ENCODE assay signal across 7 mouse cellular contexts in the genomic region with DNA sequence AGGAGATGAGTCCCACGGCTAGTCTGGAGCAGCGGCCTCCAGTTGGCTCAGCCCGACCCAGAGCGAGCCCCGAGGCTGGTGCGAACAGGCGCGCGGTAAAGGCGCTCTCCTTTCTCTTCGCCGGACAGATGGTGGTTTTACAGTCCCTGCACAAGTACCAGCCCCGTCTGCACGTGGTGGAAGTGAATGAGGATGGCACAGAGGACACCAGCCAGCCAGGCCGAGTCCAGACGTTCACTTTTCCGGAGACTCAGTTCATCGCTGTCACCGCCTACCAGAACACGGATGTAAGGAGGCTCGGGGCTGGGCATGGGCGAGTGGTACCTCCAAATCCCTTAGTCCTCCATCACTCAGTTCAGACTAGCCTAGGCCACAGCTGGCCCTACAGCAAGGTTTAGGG. TPM values are rescaled to one million over a fixed set of nuclear protein-coding genes. Genes with fewer than 3 reads are reported as not detected.
DNase-seq lines count a peak whose midpoint lies in the region; ATAC-seq and TF ChIP-seq lines count a peak whose summit lies in the region.

No protein-coding gene starts in this region.

- no peaks in the 10 kb centered on the region; the same call in 1 of the 2 replicates for H3K4me1 ChIP-seq in bone marrow macrophage, adult 2 months (ENCODE audit: control insufficient read depth, insufficient read depth, low read length)
- H3K4me1 ChIP-seq in embryonic facial prominence, embryonic 11.5 days (ENCODE audit: control insufficient read depth, insufficient read depth, low read length), result peaks cover 3% of the 10 kb centered on the region; the same call in 1 of the 2 replicates
- H3K4me1 ChIP-seq in intestine, embryonic 15.5 days (replicated peaks), result peaks cover 29% of the 10 kb centered on the region
- H3K4me1 ChIP-seq in midbrain, embryonic 16.5 days (ENCODE audit: control insufficient read depth, insufficient read depth, low read length), result peaks cover 18% of the 10 kb centered on the region

- peak; percentile 22 to 38 for DNase-seq in left cerebral cortex, adult 2 months (ENCODE audit: extremely low spot score in 1 of 2, low spot score in 2 of 2)
- no peak for DNase-seq in left cerebral cortex, postnatal 14 days (ENCODE audit: low spot score in 2 of 2)
- DNase-seq in embryonic facial prominence, embryonic 11.5 days (ENCODE audit: low spot score), result peak; percentile 33
- no peak for DNase-seq in adipocyte (ENCODE audit: low spot score)

- intact Hi-C loops in left cerebral cortex, adult 2 months (cut with DNase I), result no loop called here
- intact Hi-C loops in left cerebral cortex, postnatal 14 days (cut with DNase I), result loop anchor here (2.0 to 5.0 kb wide), 2 partner anchors 95 to 652 kb away; partner anchors contain the start of gene Psmd14

- no peak for ATAC-seq in embryonic facial prominence, embryonic 11.5 days (replicated peaks; ENCODE audit: insufficient number of reproducible peaks, low FRiP score, low TSS enrichment, low read depth)
- no peak for ATAC-seq in intestine, embryonic 15.5 days
- 0 out of 2 replicates have a peak, but pooled peaks have one; percentile 10 for ATAC-seq in midbrain, embryonic 16.5 days

- no peak overlapping the region for H3K9ac ChIP-seq in embryonic facial prominence, embryonic 11.5 days (replicated peaks; ENCODE audit: low read length)
- H3K9ac ChIP-seq in intestine, embryonic 15.5 days, result no peak overlapping the region
- no peak overlapping the region for H3K9ac ChIP-seq in midbrain, embryonic 16.5 days (ENCODE audit: low read depth, low read length)

- no peak for TF ChIP-seq POLR2A in bone marrow macrophage, adult 2 months (IDR thresholded peaks at IDR 0.05; ENCODE audit: borderline replicate concordance, low read depth, low read length)

- H3K9me3 ChIP-seq in embryonic facial prominence, embryonic 11.5 days (replicated peaks; ENCODE audit: control insufficient read depth, low read length), result no peaks in the 10 kb centered on the region
- H3K9me3 ChIP-seq in intestine, embryonic 15.5 days, result no peaks in the 10 kb centered on the region
- H3K9me3 ChIP-seq in midbrain, embryonic 16.5 days (replicated peaks; ENCODE audit: control insufficient read depth, low read length, poor library complexity, severe bottlenecking), result no peaks in the 10 kb centered on the region; the same call in 1 of the 2 replicates

- WGBS in embryonic facial prominence, embryonic 11.5 days, result under 1% methylated on average over 22 of the region's 22 CpGs
- 2% methylated on average over 22 of the region's 22 CpGs for whole genome bisulfite sequencing in intestine, embryonic 15.5 days
- 2% methylated on average over 22 of the region's 22 CpGs for WGBS in midbrain, embryonic 16.5 days

- H3K27ac ChIP-seq in left cerebral cortex, adult 2 months, result peak overlapping the region; percentile 87
- H3K27ac ChIP-seq in bone marrow macrophage, adult 2 months (ENCODE audit: insufficient read depth, low read depth, low read length), result no peak overlapping the region
- no peak overlapping the region for H3K27ac ChIP-seq in embryonic facial prominence, embryonic 11.5 days (replicated peaks; ENCODE audit: low read depth, low read length)
- no peak overlapping the region for H3K27ac ChIP-seq in intestine, embryonic 15.5 days
- H3K27ac ChIP-seq in midbrain, embryonic 16.5 days (ENCODE audit: low read length), result no peak overlapping the region

- H3K27me3 ChIP-seq in embryonic facial prominence, embryonic 11.5 days (ENCODE audit: control insufficient read depth, insufficient read depth, low read length), result peaks cover 39% of the 10 kb centered on the region
- peaks cover 85% of the 10 kb centered on the region for H3K27me3 ChIP-seq in intestine, embryonic 15.5 days (replicated peaks)
- H3K27me3 ChIP-seq in midbrain, embryonic 16.5 days (ENCODE audit: control insufficient read depth, insufficient read depth, low read depth, low read length), result peaks cover 45% of the 10 kb centered on the region

- TF ChIP-seq CTCF in left cerebral cortex, adult 2 months (IDR thresholded peaks at IDR 0.05), result no peak
- TF ChIP-seq CTCF in bone marrow macrophage, adult 2 months (IDR thresholded peaks at IDR 0.05; ENCODE audit: low read depth, low read length), result no peak

- no peaks in the 10 kb centered on the region for H3K36me3 ChIP-seq in embryonic facial prominence, embryonic 11.5 days (replicated peaks; ENCODE audit: control insufficient read depth, insufficient read depth, low read depth, low read length)
- no peaks in the 10 kb centered on the region for H3K36me3 ChIP-seq in intestine, embryonic 15.5 days
- no peaks in the 10 kb centered on the region for H3K36me3 ChIP-seq in midbrain, embryonic 16.5 days (ENCODE audit: control insufficient read depth, insufficient read depth, low read length)

- H3K4me3 ChIP-seq in left cerebral cortex, adult 2 months, result peak overlapping the region; percentile 50
- H3K4me3 ChIP-seq in bone marrow macrophage, adult 2 months (ENCODE audit: insufficient read depth, low read length), result peak overlapping the region; percentile 21
- no peak overlapping the region for H3K4me3 ChIP-seq in embryonic facial prominence, embryonic 11.5 days (ENCODE audit: low read depth, low read length)
- no peak overlapping the region for H3K4me3 ChIP-seq in intestine, embryonic 15.5 days (replicated peaks)
- peak overlapping the region; percentile 12 for H3K4me3 ChIP-seq in midbrain, embryonic 16.5 days (ENCODE audit: low read depth, low read length)

- no peak overlapping the region for H3K4me2 ChIP-seq in embryonic facial prominence, embryonic 11.5 days (ENCODE audit: low read depth, low read length)
- peak overlapping the region; percentile 27; the same call in 1 of the 2 replicates for H3K4me2 ChIP-seq in intestine, embryonic 15.5 days (replicated peaks)
- no peak overlapping the region for H3K4me2 ChIP-seq in midbrain, embryonic 16.5 days (ENCODE audit: low read length)

RNA-seq across cellular contexts. Expression of gene Tbr1, which starts 4.4 kb away (rescaled TPM):
- 100 to 1,000 TPM; 116 to 131 TPM for total RNA-seq in left cerebral cortex, adult 2 months (2021)
- total RNA-seq in left cerebral cortex, postnatal 14 days (2021), result 100 to 1,000 TPM; 110 to 113 TPM
- polyA plus RNA-seq in bone marrow macrophage, adult 2 months (2012; ENCODE audit: insufficient read depth, insufficient read length, missing spikeins), result 0.40 and 0.59 TPM in 2 replicates
- 0.57 and 0.65 TPM in 2 replicates for polyA plus RNA-seq in embryonic facial prominence, embryonic 11.5 days (2014; fragmentation: Nextera tagmentation; extraction: Ambion mirVana)
- 0.09 TPM in 1 of 2 replicates, not detected in the other for polyA plus RNA-seq in intestine, embryonic 15.5 days (2015; fragmentation: Nextera tagmentation; extraction: Ambion mirVana)
- 2.4 and 3.3 TPM in 2 replicates for polyA plus RNA-seq in midbrain, embryonic 16.5 days (2015; fragmentation: Nextera tagmentation; extraction: Ambion mirVana)

Comparison
In these comparisons a context has a peak if more than half of its experiments do, and no peak if none do; other contexts are left out.
1. DNase-seq: peak in left cerebral cortex, adult 2 months (2 of 2) and embryonic facial prominence, embryonic 11.5 days (single experiment); none in left cerebral cortex, postnatal 14 days (0 of 2) and adipocyte (single experiment).
2. H3K4me3 ChIP-seq: peak in left cerebral cortex, adult 2 months (single experiment), bone marrow macrophage, adult 2 months (single experiment) and midbrain, embryonic 16.5 days (single experiment); none in embryonic facial prominence, embryonic 11.5 days (single experiment) and intestine, embryonic 15.5 days (single experiment).